8 mouse cellular contexts compared by ENCODE assay signal in genomic region chr17:47504228-47504627, GRCm38 (mm10). TPM values are rescaled to one million over a fixed set of nuclear protein-coding genes. Genes with fewer than 3 reads are reported as not detected.
DNase-seq lines count a peak whose midpoint lies in the region; ATAC-seq and TF ChIP-seq lines count a peak whose summit lies in the region.

No protein-coding gene starts in this region.

- 62% methylated on average over 5 of the region's 5 CpGs for WGBS in heart, embryonic 15.5 days
- WGBS in forebrain, embryonic 14.5 days: 73% methylated on average over 5 of the region's 5 CpGs
- WGBS in liver, embryonic 15.5 days (ENCODE audit: insufficient replicate concordance): 55% methylated on average over 5 of the region's 5 CpGs

- peaks cover 8% of the 10 kb centered on the region; the same call in 1 of the 2 replicates for H3K36me3 ChIP-seq in heart, embryonic 15.5 days
- H3K36me3 ChIP-seq in ES-Bruce4 (ENCODE audit: control insufficient read depth, insufficient read depth, low read length, poor library complexity, severe bottlenecking): peaks cover 16% of the 10 kb centered on the region
- H3K36me3 ChIP-seq in forebrain, embryonic 14.5 days (ENCODE audit: control insufficient read depth, insufficient read depth, low read length): peaks cover 14% of the 10 kb centered on the region; the same call in 1 of the 2 replicates
- H3K36me3 ChIP-seq in liver, embryonic 15.5 days (replicated peaks): peaks cover 17% of the 10 kb centered on the region

- H3K4me1 ChIP-seq in heart, embryonic 15.5 days (replicated peaks): peaks cover 49% of the 10 kb centered on the region
- peaks cover 6% of the 10 kb centered on the region for H3K4me1 ChIP-seq in ES-Bruce4 (ENCODE audit: control insufficient read depth, insufficient read depth, low read length)
- H3K4me1 ChIP-seq in forebrain, embryonic 14.5 days (ENCODE audit: control insufficient read depth, insufficient read depth, low read length): peaks cover 7% of the 10 kb centered on the region
- H3K4me1 ChIP-seq in liver, embryonic 15.5 days (replicated peaks): peaks cover 76% of the 10 kb centered on the region

- no peak for DNase-seq in heart, adult 9 months (ENCODE audit: low spot score in 2 of 2)
- DNase-seq in forebrain, embryonic 14.5 days (ENCODE audit: low spot score): no peak
- DNase-seq in adrenal gland, postnatal 10 days: no peak
- no peak for DNase-seq in Muller cell, postnatal 12 days (ENCODE audit: inconsistent ontology term)
- DNase-seq in left cerebral cortex, postnatal 25 days (ENCODE audit: low spot score in 2 of 2): no peak

- no peak for TF ChIP-seq POLR2A in ES-Bruce4 (IDR thresholded peaks at IDR 0.05; ENCODE audit: insufficient read depth, low read length)

- H3K4me3 ChIP-seq in heart, embryonic 15.5 days: peak overlapping the region; percentile 55
- H3K4me3 ChIP-seq in ES-Bruce4 (ENCODE audit: low read depth, low read length): peak overlapping the region; percentile 58
- no peak overlapping the region for H3K4me3 ChIP-seq in forebrain, embryonic 14.5 days (ENCODE audit: low read depth, low read length)
- H3K4me3 ChIP-seq in liver, embryonic 15.5 days (replicated peaks): peak overlapping the region; percentile 53

- intact Hi-C loops in left cerebral cortex, postnatal 25 days (cut with DNase I): loop anchor here (2.0 kb wide), 1 partner anchor 185 kb away; the partner anchor contains the start of genes Frs3 and Tomm6

- no peak for ATAC-seq in heart, embryonic 15.5 days (replicated peaks; ENCODE audit: insufficient number of reproducible peaks, insufficient read depth, low FRiP score, low read depth)
- no peak for ATAC-seq in forebrain, embryonic 14.5 days
- no peak for ATAC-seq in liver, embryonic 15.5 days (ENCODE audit: insufficient read depth)

- no peak for TF ChIP-seq CTCF in ES-Bruce4 (IDR thresholded peaks at IDR 0.05; ENCODE audit: low read depth, low read length)

- peak overlapping the region; percentile 74; the same call in 1 of the 2 replicates for H3K27ac ChIP-seq in heart, embryonic 15.5 days
- H3K27ac ChIP-seq in ES-Bruce4 (ENCODE audit: insufficient read depth, low read length): peak overlapping the region; percentile 93
- H3K27ac ChIP-seq in forebrain, embryonic 14.5 days (ENCODE audit: low read depth, low read length): no peak overlapping the region
- H3K27ac ChIP-seq in liver, embryonic 15.5 days (replicated peaks): peak overlapping the region; percentile 77

- no peak for TF ChIP-seq EP300 in ES-Bruce4 (IDR thresholded peaks at IDR 0.05; ENCODE audit: insufficient read depth, low read depth, low read length)

- H3K27me3 ChIP-seq in heart, embryonic 15.5 days: no peaks in the 10 kb centered on the region
- no peaks in the 10 kb centered on the region for H3K27me3 ChIP-seq in ES-Bruce4 (ENCODE audit: control insufficient read depth, insufficient read depth, low read length, poor library complexity, severe bottlenecking)
- no peaks in the 10 kb centered on the region for H3K27me3 ChIP-seq in forebrain, embryonic 14.5 days (replicated peaks; ENCODE audit: control insufficient read depth, insufficient read depth, low read length)
- H3K27me3 ChIP-seq in liver, embryonic 15.5 days: no peaks in the 10 kb centered on the region

- H3K9me3 ChIP-seq in heart, embryonic 15.5 days (replicated peaks): no peaks in the 10 kb centered on the region
- no peaks in the 10 kb centered on the region for H3K9me3 ChIP-seq in ES-Bruce4 (replicated peaks; ENCODE audit: control insufficient read depth, insufficient read depth, low read length, poor library complexity, severe bottlenecking)
- no peaks in the 10 kb centered on the region for H3K9me3 ChIP-seq in forebrain, embryonic 14.5 days (replicated peaks; ENCODE audit: control insufficient read depth, low read length)
- H3K9me3 ChIP-seq in liver, embryonic 15.5 days (replicated peaks): no peaks in the 10 kb centered on the region

- peak overlapping the region; percentile 82 for H3K4me2 ChIP-seq in heart, embryonic 15.5 days
- H3K4me2 ChIP-seq in forebrain, embryonic 14.5 days (ENCODE audit: low read length): peak overlapping the region; percentile 51; the same call in 1 of the 2 replicates
- H3K4me2 ChIP-seq in liver, embryonic 15.5 days: peak overlapping the region; percentile 79

- 0 out of 2 replicates have a peak overlapping the region, but pooled peaks have one; percentile 64 for H3K9ac ChIP-seq in heart, embryonic 15.5 days
- peak overlapping the region; percentile 51; the same call in 1 of the 2 replicates for H3K9ac ChIP-seq in ES-Bruce4 (ENCODE audit: low read depth, poor library complexity, severe bottlenecking)
- no peak overlapping the region for H3K9ac ChIP-seq in forebrain, embryonic 14.5 days (ENCODE audit: low read length)
- H3K9ac ChIP-seq in liver, embryonic 15.5 days: peak overlapping the region; percentile 62; the same call in 1 of the 2 replicates

RNA-seq across cellular contexts. Expression of gene Ccnd3, which starts 0.6 kb away (rescaled TPM):
- polyA plus RNA-seq in heart, embryonic 15.5 days (2015; fragmentation: Nextera tagmentation; extraction: Ambion mirVana): 369 and 456 TPM in 2 replicates
- polyA plus RNA-seq in ES-Bruce4 (2011; ENCODE audit: insufficient read depth, insufficient read length, low read depth, missing spikeins): 181 and 185 TPM in 2 replicates
- 60.6 and 67.2 TPM in 2 replicates for polyA plus RNA-seq in forebrain, embryonic 14.5 days (2014; fragmentation: Nextera tagmentation; extraction: Ambion mirVana)
- polyA plus RNA-seq in liver, embryonic 15.5 days (2015; fragmentation: Nextera tagmentation; extraction: Ambion mirVana): 422 and 473 TPM in 2 replicates
- 100 to 1,000 TPM; 178 to 185 TPM for total RNA-seq in adrenal gland, postnatal 10 days (2021)
- 10 to 100 TPM; 31.0 to 31.7 TPM for total RNA-seq in left cerebral cortex, postnatal 25 days (2021)

RNA-seq across cellular contexts. Expression of gene Taf8, which starts 2.1 kb away (rescaled TPM):
- 17.0 and 20.5 TPM in 2 replicates for polyA plus RNA-seq in heart, embryonic 15.5 days (2015; fragmentation: Nextera tagmentation; extraction: Ambion mirVana)
- 45.5 and 46.6 TPM in 2 replicates for polyA plus RNA-seq in ES-Bruce4 (2011; ENCODE audit: insufficient read depth, insufficient read length, low read depth, missing spikeins)
- 24.0 and 25.9 TPM in 2 replicates for polyA plus RNA-seq in forebrain, embryonic 14.5 days (2014; fragmentation: Nextera tagmentation; extraction: Ambion mirVana)
- polyA plus RNA-seq in liver, embryonic 15.5 days (2015; fragmentation: Nextera tagmentation; extraction: Ambion mirVana): 14.7 and 15.2 TPM in 2 replicates
- total RNA-seq in adrenal gland, postnatal 10 days (2021): 10 to 100 TPM; 15.4 to 19.1 TPM
- total RNA-seq in left cerebral cortex, postnatal 25 days (2021): 10 to 100 TPM; 16.4 to 16.7 TPM
